Comparison of ENCODE assay signal across 25 mouse cellular contexts in genomic region chr2:52052335-52052734, GRCm38 (mm10). TPM values are rescaled to one million over a fixed set of nuclear protein-coding genes. Genes with fewer than 3 reads are reported as not detected.
DNase-seq lines count a peak whose midpoint lies in the region; ATAC-seq and TF ChIP-seq lines count a peak whose summit lies in the region.
"Had no signal": no experiment of that assay in that cellular context is flagged by ENCODE, and none has a peak within 500 bp of the region (broad histone marks: within the 10 kb centered on the region; RNA-seq: fewer than 3 reads in every experiment).

No protein-coding gene starts in this region.

- TF ChIP-seq CTCF in brain, embryonic 14.5 days (IDR thresholded peaks at IDR 0.05; ENCODE audit: borderline replicate concordance, extremely low read depth, insufficient read depth, insufficient read length) = no peak

- no peak for TF ChIP-seq POLR2A in brain, embryonic 14.5 days (IDR thresholded peaks at IDR 0.05; ENCODE audit: borderline replicate concordance, extremely low read depth, insufficient read depth, insufficient read length, poor library complexity, severe bottlenecking)

- DNase-seq in forebrain, embryonic 11.5 days (ENCODE audit: low spot score) = no peak
- DNase-seq in midbrain, embryonic 11.5 days (ENCODE audit: low spot score, missing footprints) = peak; percentile 70
- no peak for DNase-seq in midbrain, embryonic 10.5 days (ENCODE audit: low spot score)
- DNase-seq in brain, embryonic 14.5 days (ENCODE audit: low read depth) = peak; percentile 64
- DNase-seq in spleen, postnatal 10 days (ENCODE audit: low spot score in 2 of 2) = no peak
- DNase-seq: adrenal gland, adult 8-10 months; adrenal gland, postnatal 14 days; adrenal gland, postnatal 36 days; B cell, adult 2 months; cerebellum, adult 11 months; cerebellum, adult 18-20 months; cerebellum, adult 8-10 months; cerebellum, adult 9-11 months; cerebellum, postnatal 14 days; cerebellum, postnatal 36 days; embryo, embryonic 11 days had no signal

- no peak overlapping the region for H3K27ac ChIP-seq in forebrain, embryonic 13.5 days
- H3K27ac ChIP-seq in forebrain, embryonic 11.5 days (ENCODE audit: low read depth, low read length) = no peak overlapping the region
- no peak overlapping the region for H3K27ac ChIP-seq in forebrain, embryonic 15.5 days (replicated peaks)
- H3K27ac ChIP-seq in forebrain, embryonic 12.5 days = no peak overlapping the region
- H3K27ac ChIP-seq in midbrain, embryonic 11.5 days (ENCODE audit: low read depth, low read length) = no peak overlapping the region
- H3K27ac ChIP-seq in midbrain, embryonic 10.5 days (replicated peaks) = no peak overlapping the region
- H3K27ac ChIP-seq: embryonic facial prominence, embryonic 13.5 days; embryonic facial prominence, embryonic 15.5 days had no signal

- H3K36me3 ChIP-seq in forebrain, embryonic 13.5 days (ENCODE audit: poor library complexity, severe bottlenecking) = peaks cover 5% of the 10 kb centered on the region; the same call in 1 of the 2 replicates
- no peaks in the 10 kb centered on the region for H3K36me3 ChIP-seq in forebrain, embryonic 11.5 days (ENCODE audit: control insufficient read depth, insufficient read depth, low read length)
- H3K36me3 ChIP-seq in forebrain, embryonic 15.5 days = no peaks in the 10 kb centered on the region
- H3K36me3 ChIP-seq in forebrain, embryonic 12.5 days (replicated peaks) = peaks cover 22% of the 10 kb centered on the region
- peaks cover 3% of the 10 kb centered on the region; the same call in 1 of the 2 replicates for H3K36me3 ChIP-seq in midbrain, embryonic 11.5 days (ENCODE audit: control insufficient read depth, insufficient read depth, low read length)
- H3K36me3 ChIP-seq in midbrain, embryonic 10.5 days = peaks cover 15% of the 10 kb centered on the region
- H3K36me3 ChIP-seq: G1E had no signal

- H3K4me3 ChIP-seq in forebrain, embryonic 13.5 days = no peak overlapping the region
- no peak overlapping the region for H3K4me3 ChIP-seq in forebrain, embryonic 11.5 days (ENCODE audit: low read depth, low read length)
- no peak overlapping the region for H3K4me3 ChIP-seq in forebrain, embryonic 15.5 days
- no peak overlapping the region for H3K4me3 ChIP-seq in forebrain, embryonic 12.5 days (replicated peaks)
- no peak overlapping the region for H3K4me3 ChIP-seq in midbrain, embryonic 11.5 days (ENCODE audit: low read depth, low read length)
- H3K4me3 ChIP-seq in midbrain, embryonic 10.5 days = no peak overlapping the region
- H3K4me3 ChIP-seq: embryonic facial prominence, embryonic 13.5 days; embryonic facial prominence, embryonic 15.5 days; erythroblast, embryonic 14.5 days had no signal

- no peak overlapping the region for H3K4me2 ChIP-seq in forebrain, embryonic 13.5 days
- H3K4me2 ChIP-seq in forebrain, embryonic 11.5 days (ENCODE audit: low read depth, low read length, severe bottlenecking) = no peak overlapping the region
- H3K4me2 ChIP-seq in forebrain, embryonic 15.5 days (replicated peaks) = no peak overlapping the region
- no peak overlapping the region for H3K4me2 ChIP-seq in forebrain, embryonic 12.5 days
- no peak overlapping the region for H3K4me2 ChIP-seq in midbrain, embryonic 11.5 days
- H3K4me2 ChIP-seq: embryonic facial prominence, embryonic 13.5 days; embryonic facial prominence, embryonic 15.5 days had no signal

- H3K9me3 ChIP-seq in forebrain, embryonic 13.5 days (replicated peaks) = no peaks in the 10 kb centered on the region
- H3K9me3 ChIP-seq in forebrain, embryonic 11.5 days (ENCODE audit: control insufficient read depth, low read length) = no peaks in the 10 kb centered on the region
- H3K9me3 ChIP-seq in forebrain, embryonic 15.5 days = no peaks in the 10 kb centered on the region
- H3K9me3 ChIP-seq in forebrain, embryonic 12.5 days = no peaks in the 10 kb centered on the region
- no peaks in the 10 kb centered on the region for H3K9me3 ChIP-seq in midbrain, embryonic 11.5 days (ENCODE audit: control insufficient read depth, low read length)
- H3K9me3 ChIP-seq in midbrain, embryonic 10.5 days (replicated peaks) = no peaks in the 10 kb centered on the region
- H3K9me3 ChIP-seq: embryonic facial prominence, embryonic 13.5 days; embryonic facial prominence, embryonic 15.5 days; G1E had no signal

- H3K4me1 ChIP-seq in forebrain, embryonic 13.5 days = no peaks in the 10 kb centered on the region
- H3K4me1 ChIP-seq in forebrain, embryonic 11.5 days (replicated peaks; ENCODE audit: control insufficient read depth, insufficient read depth, low read length) = no peaks in the 10 kb centered on the region
- peaks cover 3% of the 10 kb centered on the region; the same call in 1 of the 2 replicates for H3K4me1 ChIP-seq in forebrain, embryonic 15.5 days
- H3K4me1 ChIP-seq in forebrain, embryonic 12.5 days = no peaks in the 10 kb centered on the region
- H3K4me1 ChIP-seq in midbrain, embryonic 11.5 days (ENCODE audit: control insufficient read depth, insufficient read depth, low read length) = peaks cover 3% of the 10 kb centered on the region
- H3K4me1 ChIP-seq in midbrain, embryonic 10.5 days = peaks cover 10% of the 10 kb centered on the region
- H3K4me1 ChIP-seq: embryonic facial prominence, embryonic 13.5 days; embryonic facial prominence, embryonic 15.5 days had no signal

- H3K27me3 ChIP-seq in forebrain, embryonic 13.5 days = no peaks in the 10 kb centered on the region
- no peaks in the 10 kb centered on the region for H3K27me3 ChIP-seq in forebrain, embryonic 11.5 days (ENCODE audit: control insufficient read depth, insufficient read depth, low read length)
- H3K27me3 ChIP-seq in forebrain, embryonic 15.5 days = no peaks in the 10 kb centered on the region
- H3K27me3 ChIP-seq in forebrain, embryonic 12.5 days = no peaks in the 10 kb centered on the region
- no peaks in the 10 kb centered on the region for H3K27me3 ChIP-seq in midbrain, embryonic 11.5 days (ENCODE audit: control insufficient read depth, insufficient read depth, low read length)
- H3K27me3 ChIP-seq in midbrain, embryonic 10.5 days (ENCODE audit: low read depth, poor library complexity, severe bottlenecking) = no peaks in the 10 kb centered on the region
- H3K27me3 ChIP-seq: CH12.LX; embryonic facial prominence, embryonic 13.5 days; embryonic facial prominence, embryonic 15.5 days had no signal

- ATAC-seq in forebrain, embryonic 13.5 days = peak; percentile 59; the same call in 1 of the 2 replicates
- no peak for ATAC-seq in forebrain, embryonic 11.5 days (replicated peaks; ENCODE audit: low FRiP score)
- peak; percentile 61; the same call in 1 of the 2 replicates for ATAC-seq in forebrain, embryonic 15.5 days (replicated peaks)
- no peak for ATAC-seq in forebrain, embryonic 12.5 days (ENCODE audit: low FRiP score)
- ATAC-seq in midbrain, embryonic 11.5 days (ENCODE audit: low FRiP score) = no peak
- ATAC-seq: CD4-positive, CD25-positive, alpha-beta regulatory T cell, adult 4 months had no signal

- 59% methylated on average over 4 of the region's 4 CpGs for WGBS in forebrain, embryonic 13.5 days
- 76% methylated on average over 4 of the region's 4 CpGs for WGBS in forebrain, embryonic 11.5 days
- 44% methylated on average over 4 of the region's 4 CpGs for WGBS in forebrain, embryonic 15.5 days
- WGBS in forebrain, embryonic 12.5 days = 62% methylated on average over 4 of the region's 4 CpGs
- WGBS in midbrain, embryonic 11.5 days = 87% methylated on average over 4 of the region's 4 CpGs
- WGBS in midbrain, embryonic 10.5 days = 86% methylated on average over 4 of the region's 4 CpGs

- H3K9ac ChIP-seq in forebrain, embryonic 13.5 days = no peak overlapping the region
- no peak overlapping the region for H3K9ac ChIP-seq in forebrain, embryonic 11.5 days (ENCODE audit: low read length)
- H3K9ac ChIP-seq in forebrain, embryonic 15.5 days (replicated peaks) = no peak overlapping the region
- no peak overlapping the region for H3K9ac ChIP-seq in forebrain, embryonic 12.5 days
- H3K9ac ChIP-seq in midbrain, embryonic 11.5 days (ENCODE audit: low read length) = no peak overlapping the region
- H3K9ac ChIP-seq: embryonic facial prominence, embryonic 13.5 days; embryonic facial prominence, embryonic 15.5 days had no signal

RNA-seq across cellular contexts. Expression of gene Tnfaip6, which starts 14.5 kb away (rescaled TPM):
- 12.1 and 14.4 TPM in 2 replicates for polyA plus RNA-seq in forebrain, embryonic 13.5 days (2015; fragmentation: Nextera tagmentation; extraction: Ambion mirVana)
- polyA plus RNA-seq in forebrain, embryonic 11.5 days (2014; fragmentation: Nextera tagmentation; extraction: Ambion mirVana) = 24.1 and 27.7 TPM in 2 replicates
- polyA plus RNA-seq in forebrain, embryonic 15.5 days (2015; fragmentation: Nextera tagmentation; extraction: Ambion mirVana) = 6.4 and 6.6 TPM in 2 replicates
- 22.9 and 25.9 TPM in 2 replicates for polyA plus RNA-seq in forebrain, embryonic 12.5 days (2016; fragmentation: Nextera tagmentation; extraction: Ambion mirVana)
- 17.0 and 22.8 TPM in 2 replicates for polyA plus RNA-seq in midbrain, embryonic 11.5 days (2014; fragmentation: Nextera tagmentation; extraction: Ambion mirVana)
- 19.4 and 21.6 TPM in 2 replicates for polyA plus RNA-seq in midbrain, embryonic 10.5 days (2016; fragmentation: Nextera tagmentation; extraction: Ambion mirVana)
- 3.0 and 3.8 TPM in 2 replicates for polyA plus RNA-seq in brain, embryonic 14.5 days (2012; rRNA removed)
- polyA plus RNA-seq: CD4-positive, CD25-positive, alpha-beta regulatory T cell, adult 4 months; erythroblast, embryonic 14.5 days; G1E had no signal

RNA-seq across cellular contexts. Expression of gene Rif1, which starts 20.3 kb away (rescaled TPM):
- 27.0 and 33.3 TPM in 2 replicates for polyA plus RNA-seq in forebrain, embryonic 13.5 days (2015; fragmentation: Nextera tagmentation; extraction: Ambion mirVana)
- polyA plus RNA-seq in forebrain, embryonic 11.5 days (2014; fragmentation: Nextera tagmentation; extraction: Ambion mirVana) = 55.7 and 63.2 TPM in 2 replicates
- 25.1 and 31.0 TPM in 2 replicates for polyA plus RNA-seq in forebrain, embryonic 15.5 days (2015; fragmentation: Nextera tagmentation; extraction: Ambion mirVana)
- polyA plus RNA-seq in forebrain, embryonic 12.5 days (2016; fragmentation: Nextera tagmentation; extraction: Ambion mirVana) = 53.0 and 56.1 TPM in 2 replicates
- 51.2 and 51.4 TPM in 2 replicates for polyA plus RNA-seq in midbrain, embryonic 11.5 days (2014; fragmentation: Nextera tagmentation; extraction: Ambion mirVana)
- polyA plus RNA-seq in midbrain, embryonic 10.5 days (2016; fragmentation: Nextera tagmentation; extraction: Ambion mirVana) = 32.1 and 35.5 TPM in 2 replicates
- polyA plus RNA-seq in brain, embryonic 14.5 days (2012; rRNA removed) = 18.1 and 20.2 TPM in 2 replicates

Comparison
In these comparisons a context has a peak if more than half of its experiments do, and no peak if none do; other contexts are left out.
1. ATAC-seq: peak in forebrain, embryonic 13.5 days (single experiment) and forebrain, embryonic 15.5 days (single experiment); none in forebrain, embryonic 11.5 days (single experiment), forebrain, embryonic 12.5 days (single experiment) and midbrain, embryonic 11.5 days (single experiment).
2. DNase-seq: peak in midbrain, embryonic 11.5 days (single experiment) and brain, embryonic 14.5 days (single experiment); none in forebrain, embryonic 11.5 days (single experiment), midbrain, embryonic 10.5 days (single experiment) and spleen, postnatal 10 days (0 of 2).